Mouse (Mus musculus): Measurements from ENCODE around the gene Supt6. TPM values are rescaled to one million over a fixed set of nuclear protein-coding genes. Genes with fewer than 3 reads are reported as not detected.

The Supt6 gene
- polyA plus RNA-seq, 1 experiment from 2014 or later = 22.3 TPM

GRCm38 (mm10) chr11:78180081-78180761 lies 65.6 kb downstream of the Supt6 start:
- WGBS = 78% methylated on average over 6 of the region's 6 CpGs
- Histone ChIP-seq H3K9me3 (ENCODE audit: control insufficient read depth, low read length) (no peaks in the 10 kb centered on the region), H3K27ac (ENCODE audit: low read depth, low read length) (no peak overlapping the region), H3K4me3 (ENCODE audit: low read depth, low read length) (no peak overlapping the region), H3K4me2 (ENCODE audit: low read depth, low read length) (peak overlapping the region; percentile 53; the same call in 1 of the 2 replicates), H3K9ac (replicated peaks; ENCODE audit: low read depth, low read length) (no peak overlapping the region), H3K4me1 (ENCODE audit: control insufficient read depth, insufficient read depth, low read length) (peaks cover 32% of the 10 kb centered on the region), H3K36me3 (ENCODE audit: control insufficient read depth, insufficient read depth, low read length) (peaks cover 24% of the 10 kb centered on the region), H3K27me3 (ENCODE audit: control insufficient read depth, insufficient read depth, low read length) (no peaks in the 10 kb centered on the region)
- ATAC-seq (ENCODE audit: low read depth) = no peak

GRCm38 (mm10) chr11:78179438-78179999 lies 66.3 kb downstream of the Supt6 start:
- Histone ChIP-seq H3K4me3 (ENCODE audit: low read depth, low read length) (peak overlapping the region; percentile 53), H3K4me2 (ENCODE audit: low read depth, low read length) (peak overlapping the region; percentile 53), H3K36me3 (ENCODE audit: control insufficient read depth, insufficient read depth, low read length) (peaks cover 24% of the 10 kb centered on the region), H3K9me3 (ENCODE audit: control insufficient read depth, low read length) (no peaks in the 10 kb centered on the region), H3K27ac (ENCODE audit: low read depth, low read length) (peak overlapping the region; percentile 78; the same call in 1 of the 2 replicates), H3K4me1 (ENCODE audit: control insufficient read depth, insufficient read depth, low read length) (peaks cover 32% of the 10 kb centered on the region), H3K27me3 (ENCODE audit: control insufficient read depth, insufficient read depth, low read length) (no peaks in the 10 kb centered on the region), H3K9ac (replicated peaks; ENCODE audit: low read depth, low read length) (0 out of 2 replicates have a peak overlapping the region, but pooled peaks have one; percentile 41)
- no peak for ATAC-seq (ENCODE audit: low read depth)
- 27% methylated on average over 8 of the region's 8 CpGs for WGBS

GRCm38 (mm10) chr11:78178859-78179437 lies 66.8 kb downstream of the Supt6 start:
- Histone ChIP-seq H3K27ac (ENCODE audit: low read depth, low read length) (peak overlapping the region; percentile 78), H3K4me2 (ENCODE audit: low read depth, low read length) (peak overlapping the region; percentile 53), H3K9ac (replicated peaks; ENCODE audit: low read depth, low read length) (peak overlapping the region; percentile 41), H3K27me3 (ENCODE audit: control insufficient read depth, insufficient read depth, low read length) (no peaks in the 10 kb centered on the region), H3K36me3 (ENCODE audit: control insufficient read depth, insufficient read depth, low read length) (peaks cover 24% of the 10 kb centered on the region), H3K9me3 (ENCODE audit: control insufficient read depth, low read length) (no peaks in the 10 kb centered on the region), H3K4me3 (ENCODE audit: low read depth, low read length) (peak overlapping the region; percentile 53), H3K4me1 (ENCODE audit: control insufficient read depth, insufficient read depth, low read length) (peaks cover 32% of the 10 kb centered on the region)
- peak; percentile 3; the same call in 1 of the 2 replicates for ATAC-seq (ENCODE audit: low read depth)
- 2% methylated on average over 29 of the region's 29 CpGs for WGBS

- H3K4me1 ChIP-seq (ENCODE audit: control insufficient read depth, insufficient read depth, low read length) = peaks cover 32% of the 10 kb centered on the region
- peak overlapping the region; percentile 41 for H3K9ac ChIP-seq (replicated peaks; ENCODE audit: low read depth, low read length)
- peak overlapping the region; percentile 53 for H3K4me2 ChIP-seq (ENCODE audit: low read depth, low read length)
- H3K27ac ChIP-seq (ENCODE audit: low read depth, low read length) = peak overlapping the region; percentile 78
- peak; percentile 87 for ATAC-seq (ENCODE audit: low read depth)
- H3K27me3 ChIP-seq (ENCODE audit: control insufficient read depth, insufficient read depth, low read length) = no peaks in the 10 kb centered on the region
- H3K36me3 ChIP-seq (ENCODE audit: control insufficient read depth, insufficient read depth, low read length) = peaks cover 24% of the 10 kb centered on the region
- H3K9me3 ChIP-seq (ENCODE audit: control insufficient read depth, low read length) = no peaks in the 10 kb centered on the region
- peak overlapping the region; percentile 53 for H3K4me3 ChIP-seq (ENCODE audit: low read depth, low read length)
- WGBS = 0% methylated on average over 67 of the region's 84 CpGs
Observed at GRCm38 (mm10) chr11:78177903-78178858, 67.6 kb downstream of the Supt6 start.

GRCm38 (mm10) chr11:78177437-78177836 lies 68.3 kb downstream of the Supt6 start:
- Histone ChIP-seq H3K9ac (replicated peaks; ENCODE audit: low read depth, low read length) (no peak overlapping the region), H3K27me3 (ENCODE audit: control insufficient read depth, insufficient read depth, low read length) (no peaks in the 10 kb centered on the region), H3K4me1 (ENCODE audit: control insufficient read depth, insufficient read depth, low read length) (peaks cover 31% of the 10 kb centered on the region), H3K4me2 (ENCODE audit: low read depth, low read length) (peak overlapping the region; percentile 53), H3K9me3 (ENCODE audit: control insufficient read depth, low read length) (no peaks in the 10 kb centered on the region), H3K27ac (ENCODE audit: low read depth, low read length) (peak overlapping the region; percentile 4; the same call in 1 of the 2 replicates), H3K4me3 (ENCODE audit: low read depth, low read length) (peak overlapping the region; percentile 53), H3K36me3 (ENCODE audit: control insufficient read depth, insufficient read depth, low read length) (peaks cover 24% of the 10 kb centered on the region)
- 3% methylated on average over 10 of the region's 10 CpGs for WGBS
- ATAC-seq (ENCODE audit: low read depth) = no peak; the same call in 1 of the 2 replicates

GRCm38 (mm10) chr11:78176905-78177331 lies 68.9 kb downstream of the Supt6 start:
- Histone ChIP-seq H3K27ac (ENCODE audit: low read depth, low read length) (no peak overlapping the region), H3K27me3 (ENCODE audit: control insufficient read depth, insufficient read depth, low read length) (no peaks in the 10 kb centered on the region), H3K36me3 (ENCODE audit: control insufficient read depth, insufficient read depth, low read length) (peaks cover 24% of the 10 kb centered on the region), H3K4me2 (ENCODE audit: low read depth, low read length) (peak overlapping the region; percentile 53), H3K9ac (replicated peaks; ENCODE audit: low read depth, low read length) (0 out of 2 replicates have a peak overlapping the region, but pooled peaks have one; percentile 44), H3K4me1 (ENCODE audit: control insufficient read depth, insufficient read depth, low read length) (peaks cover 26% of the 10 kb centered on the region), H3K9me3 (ENCODE audit: control insufficient read depth, low read length) (no peaks in the 10 kb centered on the region), H3K4me3 (ENCODE audit: low read depth, low read length) (peak overlapping the region; percentile 53)
- WGBS = under 1% methylated on average over 23 of the region's 23 CpGs
- no peak for ATAC-seq (ENCODE audit: low read depth)

- Histone ChIP-seq H3K4me2 (ENCODE audit: low read depth, low read length) (peak within 1 kb of the TSS; percentile 53), H3K4me3 (ENCODE audit: low read depth, low read length) (peak within 1 kb of the TSS; percentile 53), H3K27ac (ENCODE audit: low read depth, low read length) (0 out of 2 replicates have a peak within 1 kb of the TSS, but pooled peaks have one; percentile 48), H3K9me3 (ENCODE audit: control insufficient read depth, low read length) (no peaks in the 10 kb centered on the region), H3K36me3 (ENCODE audit: control insufficient read depth, insufficient read depth, low read length) (peaks cover 23% of the 10 kb centered on the region), H3K9ac (replicated peaks; ENCODE audit: low read depth, low read length) (peak within 1 kb of the TSS; percentile 44; the same call in 1 of the 2 replicates), H3K27me3 (ENCODE audit: control insufficient read depth, insufficient read depth, low read length) (no peaks in the 10 kb centered on the region), H3K4me1 (ENCODE audit: control insufficient read depth, insufficient read depth, low read length) (peaks cover 22% of the 10 kb centered on the region)
- 0% methylated on average over 32 of the region's 32 CpGs for WGBS
- no peak; the same call in 1 of the 2 replicates for ATAC-seq (ENCODE audit: low read depth)
Observed at GRCm38 (mm10) chr11:78176402-78176862, 69.4 kb downstream of the Supt6 start, which contains the start of the genes Nek8 and Tlcd1. TSS of gene Nek8 (minus strand) at chr11:78176675. TSS of gene Tlcd1 (plus strand) at chr11:78176711.

GRCm38 (mm10) chr11:78175771-78176401 lies 69.9 kb downstream of the Supt6 start:
- H3K4me2 ChIP-seq (ENCODE audit: low read depth, low read length) = peak overlapping the region; percentile 53
- no peaks in the 10 kb centered on the region for H3K9me3 ChIP-seq (ENCODE audit: control insufficient read depth, low read length)
- H3K27me3 ChIP-seq (ENCODE audit: control insufficient read depth, insufficient read depth, low read length) = no peaks in the 10 kb centered on the region
- H3K4me3 ChIP-seq (ENCODE audit: low read depth, low read length) = peak overlapping the region; percentile 53
- H3K9ac ChIP-seq (replicated peaks; ENCODE audit: low read depth, low read length) = peak overlapping the region; percentile 44; the same call in 1 of the 2 replicates
- ATAC-seq (ENCODE audit: low read depth) = no peak
- H3K4me1 ChIP-seq (ENCODE audit: control insufficient read depth, insufficient read depth, low read length) = peaks cover 19% of the 10 kb centered on the region
- H3K36me3 ChIP-seq (ENCODE audit: control insufficient read depth, insufficient read depth, low read length) = peaks cover 17% of the 10 kb centered on the region
- 0 out of 2 replicates have a peak overlapping the region, but pooled peaks have one; percentile 48 for H3K27ac ChIP-seq (ENCODE audit: low read depth, low read length)
- 9% methylated on average over 9 of the region's 10 CpGs for WGBS
